Mouse (Mus musculus) retina, embryonic 14.5 days (tissue): ENCODE measurements around the gene Zc3h7b.

Experiments used
- DNase-seq: peaks from one replicate; pipeline ENCODE4 v3.0.0-alpha.2; 2015; ENCODE audit warnings: low spot score

Gene Zc3h7b

DNA sequence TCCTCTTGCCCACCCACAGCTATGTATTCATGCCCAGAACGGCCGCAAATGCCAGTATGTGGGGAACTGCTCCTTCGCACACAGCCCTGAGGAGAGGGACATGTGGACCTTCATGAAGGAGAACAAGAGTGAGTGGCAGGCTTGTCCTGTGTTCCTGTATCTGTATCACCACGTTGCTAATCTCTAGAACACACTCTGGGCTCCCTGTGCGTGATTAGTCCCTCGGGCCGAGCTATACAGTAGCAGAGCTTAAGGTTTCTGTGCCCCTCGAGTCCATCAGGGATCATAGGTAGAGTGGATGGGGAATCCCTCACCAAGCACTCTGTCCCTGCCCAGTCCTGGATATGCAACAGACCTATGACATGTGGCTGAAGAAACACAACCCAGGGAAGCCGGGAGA lies 47.6 kb downstream of the Zc3h7b start:
- no peak for DNase-seq

DNA sequence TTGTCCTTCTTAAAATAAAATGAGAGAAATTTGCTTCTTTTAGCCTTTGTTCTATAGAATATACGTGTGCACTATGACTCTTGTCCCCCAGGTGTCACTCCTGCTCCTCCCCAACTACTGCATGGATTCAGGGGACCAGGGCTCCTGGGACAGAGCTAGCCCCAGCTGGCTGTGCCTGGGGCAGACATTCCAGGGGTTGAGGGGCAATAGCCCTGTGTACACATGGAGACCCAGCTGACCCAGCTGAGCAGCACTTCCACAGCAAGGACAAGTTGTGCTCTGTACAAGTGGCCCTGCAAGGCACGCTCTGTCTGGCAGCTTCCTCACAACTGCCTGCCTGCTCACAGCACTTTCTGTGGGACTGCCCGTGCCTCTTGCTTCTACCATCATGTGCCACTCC lies 51.4 kb downstream of the Zc3h7b start:
- peak; percentile 37 for DNase-seq

DNA sequence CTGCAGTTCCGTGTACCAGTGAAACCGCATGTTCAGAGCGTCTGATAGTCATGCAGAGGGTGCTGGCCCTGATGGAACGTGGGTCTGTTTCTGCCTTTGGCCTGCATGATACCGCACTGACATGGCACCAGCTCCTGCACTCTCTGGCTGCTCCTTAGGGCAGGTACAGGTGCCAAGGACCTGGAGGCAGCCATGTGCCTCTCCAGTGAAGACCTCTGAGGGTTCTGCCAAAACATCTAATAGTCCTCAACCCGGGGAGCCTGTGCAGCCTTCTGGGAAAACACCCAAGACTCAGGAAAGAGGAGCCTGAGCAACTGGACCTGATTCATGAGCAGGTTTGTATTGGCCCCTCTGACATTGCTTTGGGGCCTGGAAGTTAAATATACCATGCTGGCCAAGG lies 53.0 kb downstream of the Zc3h7b start:
- no peak for DNase-seq

DNA sequence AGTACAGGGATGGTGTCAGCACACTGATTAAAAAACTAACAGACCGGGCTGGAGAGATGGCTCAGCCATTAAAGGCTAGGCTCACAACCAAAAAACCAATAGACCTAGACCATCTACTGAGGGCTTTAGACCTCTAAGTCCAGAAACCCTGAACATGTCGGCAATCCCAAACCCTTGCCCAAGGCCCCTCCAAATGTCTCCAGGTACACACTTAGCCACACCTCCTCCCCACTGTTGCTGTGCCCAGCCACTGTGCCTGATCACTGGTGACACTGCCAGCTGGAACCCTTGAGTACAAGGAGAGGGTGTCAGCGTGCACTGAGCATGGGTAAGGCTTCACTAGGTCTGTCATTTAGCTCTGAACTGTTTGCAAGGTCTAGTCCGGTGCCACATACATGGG lies 53.6 kb downstream of the Zc3h7b start:
- DNase-seq = no peak

DNA sequence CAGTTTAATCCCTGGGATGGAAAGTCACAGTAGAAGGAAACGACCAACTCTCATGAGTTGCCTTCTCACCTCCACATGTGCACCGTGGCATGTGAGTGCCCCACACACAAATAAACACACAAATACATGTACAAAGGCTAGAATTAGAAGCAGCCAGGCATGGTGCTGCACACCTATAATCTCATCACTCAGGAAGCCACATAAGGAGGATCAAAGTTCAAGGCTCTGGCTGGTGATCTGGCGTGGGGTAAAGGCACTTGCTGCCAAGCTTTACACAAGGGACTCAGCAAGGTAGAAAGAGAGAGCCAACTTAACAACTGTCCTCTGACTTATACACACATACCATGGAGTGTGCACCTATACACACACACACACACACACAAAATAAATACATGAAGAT lies 55.5 kb downstream of the Zc3h7b start:
- DNase-seq = no peak

DNA sequence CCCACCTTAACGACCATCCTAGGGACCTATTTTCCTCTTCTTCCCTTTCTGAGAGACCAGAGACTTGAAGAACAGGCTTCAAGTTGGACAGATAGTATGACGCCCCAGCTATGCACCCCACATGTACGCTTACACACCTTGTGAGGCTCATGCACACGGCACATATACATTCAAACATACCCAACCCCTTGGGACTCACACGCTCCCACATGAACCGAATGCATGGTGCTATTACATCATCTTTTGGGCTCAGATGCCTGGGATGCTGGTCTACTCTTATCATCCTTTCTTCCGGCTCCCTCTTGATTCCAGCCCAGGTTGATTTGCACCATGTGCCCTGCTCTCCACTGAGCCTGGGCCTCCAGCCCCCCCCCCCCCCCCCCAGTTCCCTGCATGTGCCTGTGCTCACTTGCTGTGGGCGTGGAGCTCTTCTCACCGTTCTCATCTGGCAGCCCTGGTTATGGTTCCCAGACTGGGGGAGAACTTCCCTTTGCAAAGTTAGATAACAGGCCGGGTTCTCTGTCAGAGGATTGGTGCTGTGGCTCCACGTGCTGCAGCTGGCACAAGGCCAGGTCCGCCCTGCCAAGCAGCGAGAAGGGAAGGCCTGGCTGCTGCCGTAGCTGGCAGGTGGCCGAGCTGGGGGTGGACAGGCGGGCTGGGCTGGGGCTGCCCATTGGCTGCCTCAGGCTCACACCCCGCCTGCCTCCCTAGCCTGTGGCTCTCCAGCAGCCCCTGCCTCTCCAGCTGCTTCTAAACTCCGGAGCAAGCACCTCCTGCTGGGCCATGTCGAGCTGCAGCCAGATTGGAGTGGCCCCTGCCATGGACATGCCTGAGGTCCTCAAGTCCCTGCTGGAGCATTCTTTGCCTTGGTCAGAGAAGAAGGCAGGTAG lies 57.4 kb downstream of the Zc3h7b start, which contains the start of gene Tef:
Gene Tef, plus strand, starts transcription at position 421 of the 890 bp plus-strand sequence.
- peak; percentile 90 for DNase-seq

DNA sequence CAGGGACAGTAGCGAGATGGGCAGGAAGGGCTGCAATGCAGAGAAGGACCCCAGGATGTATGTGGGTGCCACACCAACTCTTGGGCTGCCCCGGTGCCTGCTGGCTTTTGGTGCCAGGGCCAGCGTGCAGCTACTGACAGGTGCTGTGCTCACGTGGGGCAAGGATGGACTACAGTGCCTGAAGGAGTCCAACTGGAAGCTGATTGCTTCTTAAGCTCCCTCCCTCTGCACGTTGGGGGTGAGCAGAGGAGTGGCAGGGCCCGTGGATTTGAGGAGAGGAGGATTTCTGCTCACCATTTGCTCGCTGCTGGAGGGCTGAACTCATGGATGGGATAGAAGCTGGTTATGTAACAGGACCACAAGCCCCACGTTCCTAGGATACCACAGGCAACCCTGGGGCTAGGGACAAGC lies 58.1 kb downstream of the Zc3h7b start:
- no peak for DNase-seq

DNA sequence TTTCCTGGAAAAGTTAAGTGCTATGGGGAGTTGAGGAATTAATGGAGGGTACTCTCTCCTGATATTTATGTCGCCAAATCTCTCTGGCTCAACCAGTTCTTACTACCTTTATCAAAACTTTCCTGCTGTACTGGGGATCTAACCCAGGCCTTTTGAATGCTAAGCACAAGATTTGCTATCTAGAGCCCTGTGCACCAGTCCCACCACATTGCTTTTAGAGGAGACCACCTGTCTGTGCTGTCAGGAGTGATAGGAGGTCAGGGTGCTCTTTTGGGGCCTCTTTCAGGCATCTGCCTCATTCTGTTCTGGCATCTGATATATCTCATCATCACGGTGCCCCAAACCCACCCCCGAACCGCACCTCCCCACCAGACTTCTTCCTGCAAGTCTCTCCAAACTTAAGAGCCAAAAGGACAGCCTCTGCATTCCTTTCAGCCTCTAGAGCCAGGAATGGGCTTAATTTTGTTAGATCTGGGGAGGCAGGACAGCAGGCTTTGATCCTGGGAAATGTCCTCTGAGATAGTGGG lies 58.6 kb downstream of the Zc3h7b start:
- no peak for DNase-seq

DNA sequence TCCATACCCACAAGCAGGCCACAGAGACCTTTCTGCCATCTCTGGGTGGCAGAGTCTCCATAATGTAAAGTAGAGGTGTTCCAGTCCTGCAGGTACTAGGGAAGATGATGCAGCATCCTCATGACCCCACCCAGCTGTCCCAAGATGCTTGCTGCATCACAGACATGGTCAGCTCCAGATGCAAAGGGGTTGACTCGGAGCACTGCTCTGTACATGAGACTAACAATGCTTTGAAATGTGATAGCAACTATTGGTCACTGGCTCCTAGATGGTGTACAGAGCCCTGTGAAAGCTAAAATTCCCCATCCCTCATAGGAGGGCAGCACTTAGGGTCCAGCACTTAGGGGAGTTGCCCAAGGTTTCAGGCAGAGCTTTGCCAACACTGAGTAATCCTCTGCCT lies 59.3 kb downstream of the Zc3h7b start:
- no peak for DNase-seq

DNA sequence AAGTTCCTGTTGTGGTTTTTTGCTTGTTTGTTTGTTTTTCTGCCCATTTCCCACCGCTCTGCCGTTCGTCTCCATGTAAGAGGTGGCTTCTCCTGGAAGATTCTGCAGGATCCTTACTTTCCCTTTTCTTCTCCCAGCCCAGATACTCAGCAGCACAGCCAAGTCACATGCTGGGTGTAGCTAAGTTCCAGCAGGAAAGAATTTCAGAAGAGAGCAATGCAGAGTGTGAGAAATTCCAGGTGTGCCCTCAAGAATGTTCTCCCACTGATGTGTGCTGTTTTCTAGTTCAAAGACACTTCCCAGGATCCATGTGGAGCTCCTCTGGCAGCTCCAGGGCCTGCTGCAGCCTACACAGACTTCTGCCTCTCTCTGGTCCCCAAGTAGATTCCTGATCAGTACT lies 60.0 kb downstream of the Zc3h7b start:
- DNase-seq = no peak

DNA sequence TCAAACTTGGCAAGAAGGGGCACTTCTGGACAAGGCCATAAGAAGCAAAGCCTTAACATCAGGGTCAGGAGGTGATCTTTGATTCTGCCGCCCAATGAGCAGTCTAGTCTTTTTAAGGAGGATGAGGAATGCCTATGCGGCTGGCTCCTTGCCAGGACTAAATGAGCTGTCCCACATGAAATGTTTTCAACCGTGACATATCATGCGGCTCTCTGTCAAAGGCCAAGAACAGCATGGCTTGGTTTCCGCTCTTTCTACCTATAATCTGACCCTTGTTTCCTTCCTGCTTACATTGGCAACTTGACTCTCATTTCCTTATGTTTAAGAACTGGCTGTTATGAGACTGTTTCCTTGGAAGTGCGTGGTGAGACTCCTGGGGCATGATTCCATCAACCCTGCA lies 60.8 kb downstream of the Zc3h7b start:
- peak; percentile 28 for DNase-seq

DNA sequence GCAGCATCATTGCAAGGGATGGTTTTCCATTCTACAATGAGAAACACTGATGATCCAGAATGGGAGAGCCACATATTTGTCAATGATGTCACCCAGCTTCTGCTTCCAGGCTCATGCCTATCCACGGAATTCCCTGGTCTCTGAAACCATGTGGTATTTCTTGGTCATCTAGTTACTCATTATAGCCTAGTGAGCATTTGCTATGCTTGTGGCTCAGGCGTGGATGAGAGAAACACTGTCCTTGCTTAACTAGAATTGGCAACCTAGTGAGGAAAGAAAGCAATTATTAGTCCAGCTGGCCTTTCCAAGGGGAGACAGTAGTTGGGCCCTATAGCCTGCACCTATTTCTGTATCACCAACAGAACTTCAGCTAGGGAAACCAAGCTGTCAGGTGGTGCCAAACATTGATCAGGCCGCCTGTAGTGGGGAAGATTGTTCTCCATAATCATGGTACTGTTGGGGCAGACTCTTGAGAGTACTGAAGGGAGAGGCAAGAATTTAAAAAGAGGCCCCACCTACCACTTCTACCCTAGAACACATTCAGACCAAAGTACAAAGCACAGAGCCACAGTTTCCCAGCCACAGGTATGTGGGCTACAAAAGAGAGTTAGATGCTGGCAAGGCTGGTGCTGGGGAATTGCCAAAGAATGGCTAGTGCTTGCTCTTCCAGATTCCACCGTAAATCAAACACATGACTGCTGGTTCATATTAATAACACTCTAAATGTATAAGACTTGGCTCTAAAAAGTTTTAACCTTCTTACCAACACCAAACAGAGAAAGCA lies 62.0 kb downstream of the Zc3h7b start:
- DNase-seq = no peak

DNA sequence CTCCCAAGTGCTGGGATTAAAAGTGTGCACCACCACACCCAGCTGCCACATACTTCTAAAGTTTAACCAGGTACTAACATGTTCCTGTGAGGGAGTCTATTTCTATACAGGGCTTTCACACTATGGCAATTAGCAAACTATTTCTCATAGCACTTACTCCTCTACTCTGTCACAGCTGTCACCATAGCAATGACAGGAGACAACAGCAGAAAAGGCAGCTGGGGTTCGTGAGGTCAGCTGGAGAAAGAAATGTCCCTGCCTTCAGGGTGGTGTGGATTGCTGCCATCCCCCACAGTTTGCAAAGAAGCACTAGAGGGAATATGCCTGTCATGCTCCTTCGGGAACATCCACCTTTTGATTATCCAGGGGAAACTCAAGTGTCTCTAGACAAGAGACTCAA lies 63.9 kb downstream of the Zc3h7b start:
- DNase-seq = no peak

DNA sequence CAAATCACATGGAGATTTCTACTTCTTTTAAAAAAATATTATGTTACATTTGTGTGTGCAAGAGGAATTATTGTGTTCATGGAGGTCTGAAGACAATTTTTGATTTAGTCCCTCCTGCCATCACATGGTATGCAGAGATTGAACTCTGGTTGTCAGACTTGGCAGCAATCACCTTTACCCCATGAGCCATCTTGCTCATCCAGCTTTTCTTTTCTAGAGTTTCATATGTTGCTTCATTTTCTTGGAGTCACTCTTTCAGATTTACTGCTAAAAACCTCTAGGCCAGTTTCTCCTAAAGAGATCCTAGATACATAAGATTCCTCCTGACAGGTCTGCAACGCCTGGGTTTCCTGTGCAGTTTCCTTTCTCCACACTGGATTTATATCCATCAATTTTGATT lies 64.7 kb downstream of the Zc3h7b start:
- DNase-seq = no peak

DNA sequence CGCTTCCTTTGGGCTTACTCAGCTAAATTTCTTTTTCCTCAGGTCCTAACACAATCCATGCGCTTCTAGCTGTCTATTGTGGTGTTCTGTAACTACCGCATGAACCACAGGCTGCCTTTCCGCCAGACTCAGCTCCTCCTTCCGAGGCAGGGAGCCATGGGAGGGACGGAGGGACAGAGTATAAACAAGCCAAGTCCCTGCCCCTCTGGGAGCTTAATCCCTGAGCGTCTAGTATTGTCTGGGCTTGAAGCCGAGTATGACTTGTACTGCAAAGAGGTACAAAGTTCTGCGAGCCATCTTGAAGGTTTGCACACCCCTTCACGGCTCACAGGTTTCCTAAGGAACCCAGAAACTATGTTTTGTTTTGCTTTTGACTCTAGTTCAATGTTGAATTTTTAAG lies 65.3 kb downstream of the Zc3h7b start:
- peak; percentile 60 for DNase-seq

DNA sequence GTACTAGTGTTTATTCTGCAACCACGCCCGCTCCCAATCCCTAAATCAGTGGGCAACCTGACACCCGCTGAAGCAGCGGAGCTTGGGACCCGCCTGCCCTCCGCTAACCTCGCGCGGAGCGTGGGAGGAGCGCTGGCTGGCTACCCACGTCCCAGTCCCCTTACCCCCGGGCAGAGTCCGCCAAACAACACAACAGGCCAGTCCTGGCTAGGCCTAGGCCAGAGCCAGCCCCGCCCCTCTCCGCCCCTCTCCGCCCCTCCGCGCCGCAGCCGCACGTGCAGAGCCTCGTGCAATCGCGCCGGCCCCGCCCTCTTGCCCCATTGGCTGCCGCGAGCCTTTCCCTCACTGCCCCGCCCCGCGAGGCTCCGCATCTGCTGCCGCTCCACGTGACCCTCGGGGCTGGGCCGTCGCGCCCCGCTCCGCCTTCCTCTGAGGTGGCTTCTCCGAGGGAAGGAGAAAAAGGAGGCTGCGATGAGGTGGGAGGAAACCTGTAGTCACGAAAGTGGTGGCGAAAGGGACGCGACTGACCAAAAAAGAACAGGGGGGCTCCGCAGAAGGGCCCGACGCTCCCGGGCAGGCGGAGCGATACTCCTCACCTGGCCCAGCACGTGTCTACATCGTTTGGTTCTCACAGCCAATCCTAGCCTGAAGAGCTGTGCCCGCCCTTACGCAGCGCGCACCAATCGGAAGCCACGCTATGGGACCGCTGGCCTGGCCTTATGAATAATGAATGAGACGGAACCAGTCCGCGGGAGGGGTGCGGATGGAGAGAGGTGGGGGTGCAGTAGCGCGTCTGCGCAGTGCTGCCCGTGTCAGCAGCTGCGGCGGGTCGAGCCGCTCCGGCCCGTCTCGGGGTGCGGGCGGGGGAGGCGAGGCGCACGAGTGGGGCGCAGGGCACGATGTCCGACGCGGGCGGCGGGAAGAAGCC lies 66.1 kb downstream of the Zc3h7b start:
- DNase-seq = peak; percentile 99

DNA sequence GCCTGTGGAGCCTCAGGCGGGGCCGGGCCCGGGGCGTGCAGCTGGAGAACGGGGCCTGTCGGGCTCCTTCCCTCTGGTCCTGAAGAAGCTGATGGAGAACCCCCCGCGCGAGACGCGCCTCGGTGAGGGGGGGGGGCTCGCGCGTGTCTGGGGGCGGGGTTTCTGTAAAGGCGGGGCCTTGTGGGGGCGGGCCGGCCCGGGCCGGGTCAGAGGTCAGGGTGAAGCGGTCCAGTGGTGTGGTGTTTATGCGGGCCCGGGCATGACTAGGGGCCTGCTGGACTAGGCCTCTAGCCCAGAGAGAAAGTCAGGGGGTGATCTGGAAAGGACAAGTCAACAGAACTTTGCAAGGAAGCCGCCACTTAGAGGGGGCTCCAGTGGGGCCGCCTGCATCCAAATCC lies 66.7 kb downstream of the Zc3h7b start:
- no peak for DNase-seq

DNA sequence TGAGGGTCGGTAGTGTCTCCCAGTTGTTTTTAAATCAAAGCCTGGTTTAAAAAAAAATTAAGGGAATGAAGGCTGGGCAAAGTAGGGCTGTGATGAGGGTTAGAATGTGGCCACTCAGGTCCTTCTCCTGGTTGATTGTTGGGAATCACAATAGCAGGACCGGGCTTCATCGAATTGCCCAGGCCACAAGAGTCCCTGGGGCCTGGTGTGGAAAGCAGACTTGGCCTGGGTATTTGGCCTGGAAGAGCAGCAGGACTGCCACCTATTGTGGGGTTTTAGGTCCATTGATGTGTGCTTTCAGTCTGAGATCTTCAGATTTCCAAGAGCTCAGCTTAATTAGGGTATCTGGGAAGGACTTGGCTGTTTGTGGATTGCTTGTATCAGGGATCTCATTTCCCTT lies 67.4 kb downstream of the Zc3h7b start:
- DNase-seq = no peak

DNA sequence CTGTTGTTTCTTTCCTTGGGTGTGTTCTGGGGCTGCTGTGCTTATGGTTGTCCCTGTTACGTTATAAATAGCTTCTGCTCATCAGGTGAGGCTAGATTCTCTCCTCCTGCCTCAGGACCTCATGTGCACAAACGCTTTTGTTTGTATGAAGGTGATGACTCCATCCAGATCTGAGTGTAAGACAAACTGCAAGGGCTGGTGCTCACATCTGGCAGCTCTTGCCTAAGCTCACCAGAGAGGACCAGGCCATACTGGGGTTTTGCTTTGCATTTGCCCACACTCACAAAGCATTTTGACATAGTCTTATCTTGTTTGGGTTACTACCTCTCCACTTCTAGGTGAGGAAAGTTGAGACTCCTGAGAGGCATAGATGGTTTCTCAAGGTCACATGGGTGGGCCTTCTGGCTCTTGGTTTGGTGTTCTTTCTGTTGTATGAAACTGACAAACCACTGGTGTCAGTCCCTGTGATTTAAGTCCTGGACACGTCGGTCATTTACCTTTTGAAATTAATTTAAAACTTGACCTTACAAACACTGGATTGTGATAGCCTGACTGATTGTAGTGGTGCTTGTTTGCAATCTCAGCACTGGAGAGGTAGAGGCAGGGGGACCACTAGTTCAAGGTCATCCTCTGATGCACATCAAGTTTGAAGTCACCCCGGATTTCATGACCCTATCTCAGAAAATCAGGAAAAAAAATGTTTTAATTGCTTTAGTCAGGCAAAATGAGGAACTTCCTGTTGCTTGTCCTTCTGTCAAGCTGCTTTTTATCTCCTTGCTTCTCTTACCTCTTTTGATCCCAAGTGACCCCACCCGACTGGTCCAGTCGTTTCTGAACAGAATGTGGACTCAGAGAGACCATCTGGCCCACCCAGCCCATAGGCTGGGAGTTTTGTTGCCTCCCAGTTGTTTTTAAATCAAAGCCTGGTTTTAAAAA lies 68.1 kb downstream of the Zc3h7b start:
- DNase-seq = no peak

DNA sequence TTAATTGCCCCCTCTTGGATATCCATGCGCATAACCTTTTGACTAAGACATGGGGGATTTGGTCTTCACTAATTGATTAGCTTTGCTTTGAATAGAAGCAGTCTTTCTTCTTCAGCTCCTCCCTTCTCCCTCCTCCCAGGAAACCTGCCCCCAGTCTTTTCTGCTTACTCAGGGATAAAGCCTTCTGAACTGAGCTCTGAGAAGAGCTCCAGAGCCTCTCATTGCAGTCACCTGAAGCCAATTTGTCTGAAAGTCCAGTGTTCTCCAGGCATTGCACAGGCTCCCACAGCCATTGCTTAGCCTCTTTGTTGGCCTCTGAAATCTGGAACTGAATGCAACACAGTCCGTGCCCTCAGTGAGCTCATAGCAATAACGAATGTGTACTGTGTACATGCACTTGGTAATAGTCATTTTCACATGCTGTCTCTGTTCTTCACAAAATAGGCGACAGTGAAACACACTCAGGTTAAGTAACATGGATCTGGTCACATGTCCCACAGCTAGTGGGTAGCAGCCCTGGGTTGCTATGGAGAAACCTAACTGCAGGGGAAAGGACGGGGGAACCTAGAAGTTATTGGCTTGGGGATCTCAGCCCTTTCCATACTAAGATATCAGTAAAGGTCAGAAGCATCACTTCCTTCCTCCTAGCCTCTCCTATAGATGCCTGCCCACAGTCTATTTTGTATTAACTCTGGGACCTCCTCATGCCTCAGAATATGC lies 69.3 kb downstream of the Zc3h7b start:
- DNase-seq = no peak
